Mouse (Mus musculus): ENCODE data around the gene Hoxa11. TPM values are rescaled to one million over a fixed set of nuclear protein-coding genes. Genes with fewer than 3 reads are reported as not detected.
A peak's percentile ranks its signal among the peaks of the same experiment; 100 is the strongest.

The Hoxa11 gene
- total RNA-seq, 2 experiments from 2014 or later: 1.5 to 4.0 TPM

- DNase-seq: peak; percentile 90
- intact Hi-C loops (cut with DNase I; ENCODE audit: low total_unique reads): loop anchor here (5.0 kb wide), 1 partner anchor 1054 kb away; no protein-coding TSS in a partner anchor
Measured at GRCm38 (mm10) chr6:52225612-52226568, 19.7 kb downstream of the Hoxa11 start.

GRCm38 (mm10) chr6:52224895-52225611 lies 20.6 kb downstream of the Hoxa11 start:
- intact Hi-C loops (cut with DNase I; ENCODE audit: low total_unique reads): loop anchor here (5.0 kb wide), 2 partner anchors 638 to 1053 kb away; no protein-coding TSS in a partner anchor
- no peak for DNase-seq

DNA sequence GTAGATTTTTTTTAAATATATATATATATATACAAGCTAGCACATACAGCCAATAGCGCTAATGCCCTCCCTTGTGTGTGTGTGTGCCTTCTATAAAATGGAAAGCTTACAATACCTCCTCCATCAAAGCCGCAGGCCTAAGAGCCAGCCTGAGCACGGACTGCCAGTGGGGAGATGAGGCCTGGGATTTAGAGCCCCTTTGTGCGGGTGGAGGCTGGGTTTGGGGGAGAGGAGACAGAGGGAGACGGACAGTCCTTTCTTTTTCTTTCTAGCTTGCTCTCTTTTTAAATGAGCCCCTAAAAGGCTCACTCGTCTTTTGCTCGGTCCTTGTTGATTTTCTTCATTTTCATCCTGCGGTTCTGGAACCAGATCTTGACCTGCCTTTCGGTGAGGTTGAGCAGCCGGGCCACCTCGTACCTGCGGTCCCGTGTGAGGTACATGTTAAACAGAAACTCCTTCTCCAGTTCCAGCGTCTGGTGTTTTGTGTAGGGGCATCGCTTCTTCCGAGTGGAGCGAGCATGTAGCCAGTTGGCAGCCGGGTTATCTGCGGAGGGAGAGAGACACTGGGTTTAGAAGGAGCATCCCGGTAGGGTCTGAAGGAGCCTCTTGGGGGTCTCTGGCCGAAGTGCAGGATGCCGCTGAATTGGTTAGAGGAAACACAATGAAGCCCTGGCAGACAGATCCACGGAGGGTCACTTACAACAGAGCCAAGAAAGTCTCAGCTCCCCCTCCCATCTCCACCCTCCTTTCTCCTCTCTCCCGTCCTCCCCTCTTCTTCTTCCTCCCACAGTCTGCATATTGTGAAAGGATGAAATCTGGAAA lies 21.5 kb downstream of the Hoxa11 start:
- DNase-seq: no peak

DNA sequence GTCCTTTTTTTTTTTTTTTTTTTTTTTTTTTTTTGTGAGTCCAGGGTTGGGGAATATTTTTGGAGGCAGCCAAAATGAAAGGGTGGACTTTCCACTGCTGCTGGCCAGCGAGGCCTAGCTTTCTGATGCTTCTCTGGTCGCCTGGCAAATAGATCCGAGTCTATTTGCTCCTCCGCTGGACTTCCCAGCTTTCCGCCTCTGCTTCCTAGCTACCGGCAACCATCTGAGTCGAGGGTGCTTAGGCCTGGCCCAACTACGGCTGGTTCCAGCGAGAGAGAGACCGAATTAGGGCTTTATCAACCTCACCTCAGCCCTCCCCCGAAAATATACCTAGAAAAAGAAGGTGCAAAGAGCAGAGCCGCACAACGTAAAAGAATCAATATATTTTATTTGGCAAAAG lies 22.9 kb downstream of the Hoxa11 start:
- DNase-seq: no peak
- intact Hi-C loops (cut with DNase I; ENCODE audit: low total_unique reads): loop anchor here (5.0 kb wide), 1 partner anchor 635 kb away; no protein-coding TSS in a partner anchor

More for the DNA sequence above, 21.5 kb downstream of the Hoxa11 start:
- intact Hi-C loops (cut with DNase I; ENCODE audit: low total_unique reads): loop anchor here (5.0 kb wide), 1 partner anchor 637 kb away; no protein-coding TSS in a partner anchor

DNA sequence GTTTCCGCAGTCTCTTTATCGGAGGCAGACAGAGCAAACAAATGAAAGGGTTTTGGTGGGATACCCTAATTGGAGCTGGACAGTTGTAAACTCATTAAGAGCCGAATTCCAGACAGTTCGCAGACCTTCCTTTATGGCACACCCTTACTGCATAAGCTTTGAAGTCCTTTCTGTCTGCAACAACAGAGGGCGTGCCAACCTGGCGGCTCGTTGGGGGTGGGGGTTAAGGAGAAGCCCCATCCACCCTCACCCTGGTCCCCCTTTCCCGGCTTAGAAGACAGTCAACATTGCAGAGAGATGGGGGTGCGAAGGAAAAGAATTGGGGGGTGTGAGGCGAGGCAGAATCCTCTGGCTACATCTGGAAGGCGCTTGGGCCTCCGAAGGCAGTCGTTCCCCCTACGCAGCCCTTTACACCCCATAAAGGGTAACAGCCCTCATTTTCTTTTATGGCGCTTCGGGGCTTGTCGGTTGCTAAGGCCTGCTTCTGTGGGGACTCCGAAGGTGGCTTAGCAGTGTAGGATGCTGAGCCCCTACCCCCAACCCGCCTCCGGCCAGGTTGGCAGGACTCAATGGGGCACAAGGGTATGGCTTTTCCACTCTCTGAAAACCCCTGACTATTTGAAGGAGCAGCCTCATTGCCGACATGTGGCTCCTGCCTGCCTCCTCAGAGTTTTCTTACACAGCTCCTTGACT lies 23.5 kb downstream of the Hoxa11 start:
- no peak for DNase-seq

DNA sequence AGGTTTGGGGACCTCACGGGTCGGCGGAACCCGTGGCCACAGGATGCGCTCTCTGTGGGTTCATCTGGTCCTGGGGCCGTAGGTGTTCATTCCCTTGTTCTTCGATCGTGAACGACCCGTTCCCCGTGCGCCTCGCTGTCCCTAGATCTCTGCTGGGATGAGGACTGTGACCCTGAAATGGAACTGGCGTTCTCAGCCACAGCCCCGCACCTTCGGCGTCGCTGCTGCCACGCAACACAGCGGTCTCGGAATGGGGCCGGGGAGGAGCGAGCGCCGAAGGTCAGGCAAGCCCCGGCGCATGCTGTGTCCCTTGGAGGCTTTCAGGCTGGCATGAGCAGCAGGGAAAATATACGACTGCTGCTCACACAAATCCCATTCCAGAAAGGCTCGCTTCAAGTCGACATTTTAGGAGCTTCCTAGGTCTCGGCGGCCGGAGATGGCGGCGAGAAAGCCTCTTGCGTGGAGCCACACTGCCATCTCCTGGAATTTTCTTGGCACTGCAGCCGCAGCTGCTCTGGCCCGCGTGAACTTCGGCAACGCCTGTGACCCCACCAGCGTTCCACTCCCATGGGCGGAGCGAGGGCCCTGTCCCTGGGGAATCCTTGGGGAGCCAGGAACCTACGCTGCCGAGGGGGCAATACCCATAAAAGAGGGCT lies 24.1 kb downstream of the Hoxa11 start, which contains the start of gene Hoxa7:
TSS of gene Hoxa7 (minus strand) at position 518 of the 656 bp plus-strand sequence.
- intact Hi-C loops (cut with DNase I; ENCODE audit: low total_unique reads): loop anchor here (5.0 kb wide), 1 partner anchor 634 kb away; no protein-coding TSS in a partner anchor
- DNase-seq: peak; percentile 89

More for the DNA sequence above, 23.5 kb downstream of the Hoxa11 start:
- intact Hi-C loops (cut with DNase I; ENCODE audit: low total_unique reads): loop anchor here (5.0 kb wide), 1 partner anchor 635 kb away; no protein-coding TSS in a partner anchor

DNA sequence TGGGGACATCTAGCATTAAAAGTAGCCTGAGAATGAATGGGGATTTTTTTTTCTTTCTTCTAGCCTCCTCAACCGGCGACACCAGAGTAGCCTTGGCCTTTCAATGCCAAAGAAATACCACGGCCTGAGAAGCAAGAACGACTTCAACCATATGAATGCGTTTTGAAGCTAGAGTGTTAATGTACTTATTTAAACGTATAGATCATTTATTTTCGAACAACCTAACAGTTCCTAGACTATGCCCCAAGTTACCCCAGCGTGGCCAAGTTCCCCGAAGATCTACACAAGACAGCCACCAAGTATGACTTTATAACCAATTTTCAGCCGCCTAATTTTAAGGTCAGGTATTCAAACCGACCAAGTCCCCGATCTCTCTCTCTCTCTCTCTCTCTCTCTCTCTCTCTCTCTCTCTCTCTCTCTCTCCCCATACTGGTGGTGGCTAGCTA lies 24.7 kb downstream of the Hoxa11 start:
- intact Hi-C loops (cut with DNase I; ENCODE audit: low total_unique reads): loop anchor here (1.0 to 5.0 kb wide), 2 partner anchors 50 to 634 kb away; no protein-coding TSS in a partner anchor
- no peak for DNase-seq

- DNase-seq: no peak
- intact Hi-C loops (cut with DNase I; ENCODE audit: low total_unique reads): loop anchor here (1.0 to 5.0 kb wide), 2 partner anchors 49 to 633 kb away; no protein-coding TSS in a partner anchor
Measured at GRCm38 (mm10) chr6:52220003-52220864, 25.4 kb downstream of the Hoxa11 start.

GRCm38 (mm10) chr6:52219234-52219942 lies 26.2 kb downstream of the Hoxa11 start:
- intact Hi-C loops (cut with DNase I; ENCODE audit: low total_unique reads): no loop called here
- DNase-seq: no peak

- intact Hi-C loops (cut with DNase I; ENCODE audit: low total_unique reads): no loop called here
- no peak for DNase-seq
Measured at GRCm38 (mm10) chr6:52218643-52219215, 26.9 kb downstream of the Hoxa11 start.

GRCm38 (mm10) chr6:52217895-52218642 lies 27.5 kb downstream of the Hoxa11 start:
- intact Hi-C loops (cut with DNase I; ENCODE audit: low total_unique reads): no loop called here
- no peak for DNase-seq

GRCm38 (mm10) chr6:52217459-52217768 lies 28.2 kb downstream of the Hoxa11 start:
- DNase-seq: peak; percentile 86
- intact Hi-C loops (cut with DNase I; ENCODE audit: low total_unique reads): no loop called here

DNA sequence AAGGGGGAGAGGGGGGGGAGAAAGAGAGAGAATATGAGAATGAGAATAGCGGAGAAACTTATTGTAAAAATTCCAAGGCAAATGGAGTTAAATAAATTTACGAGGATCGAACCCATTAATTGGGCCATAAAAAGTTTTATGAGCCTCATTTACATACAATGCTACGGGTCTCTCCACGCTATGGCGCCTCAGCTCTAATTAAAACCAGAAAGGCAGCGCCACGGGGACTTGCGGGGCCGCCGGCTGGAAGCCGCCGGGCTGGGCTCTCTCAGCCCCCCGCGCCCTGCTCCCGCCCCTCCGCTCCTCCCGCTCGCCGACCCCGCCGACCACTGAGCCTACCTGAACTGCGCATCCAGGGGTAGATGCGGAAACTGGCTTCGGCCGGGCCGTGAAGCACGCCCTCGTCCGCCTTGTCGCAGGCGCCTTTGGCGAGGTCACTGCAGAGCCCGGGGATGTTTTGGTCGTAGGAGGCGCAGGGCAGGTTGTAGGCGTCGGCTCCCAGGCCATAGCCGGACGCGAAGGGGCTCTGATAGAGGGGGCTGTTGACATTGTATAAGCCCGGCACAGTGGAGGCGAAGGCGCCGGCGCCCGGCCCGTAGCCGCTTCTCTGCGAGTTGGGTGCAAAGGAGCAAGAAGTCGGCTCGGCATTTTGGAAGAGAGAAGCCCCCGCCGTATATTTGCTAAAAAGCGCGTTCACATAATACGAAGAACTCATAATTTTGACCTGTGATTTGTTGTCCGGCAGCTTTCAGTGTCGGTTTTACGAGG lies 28.7 kb downstream of the Hoxa11 start:
- no peak for DNase-seq
- intact Hi-C loops (cut with DNase I; ENCODE audit: low total_unique reads): no loop called here

DNA sequence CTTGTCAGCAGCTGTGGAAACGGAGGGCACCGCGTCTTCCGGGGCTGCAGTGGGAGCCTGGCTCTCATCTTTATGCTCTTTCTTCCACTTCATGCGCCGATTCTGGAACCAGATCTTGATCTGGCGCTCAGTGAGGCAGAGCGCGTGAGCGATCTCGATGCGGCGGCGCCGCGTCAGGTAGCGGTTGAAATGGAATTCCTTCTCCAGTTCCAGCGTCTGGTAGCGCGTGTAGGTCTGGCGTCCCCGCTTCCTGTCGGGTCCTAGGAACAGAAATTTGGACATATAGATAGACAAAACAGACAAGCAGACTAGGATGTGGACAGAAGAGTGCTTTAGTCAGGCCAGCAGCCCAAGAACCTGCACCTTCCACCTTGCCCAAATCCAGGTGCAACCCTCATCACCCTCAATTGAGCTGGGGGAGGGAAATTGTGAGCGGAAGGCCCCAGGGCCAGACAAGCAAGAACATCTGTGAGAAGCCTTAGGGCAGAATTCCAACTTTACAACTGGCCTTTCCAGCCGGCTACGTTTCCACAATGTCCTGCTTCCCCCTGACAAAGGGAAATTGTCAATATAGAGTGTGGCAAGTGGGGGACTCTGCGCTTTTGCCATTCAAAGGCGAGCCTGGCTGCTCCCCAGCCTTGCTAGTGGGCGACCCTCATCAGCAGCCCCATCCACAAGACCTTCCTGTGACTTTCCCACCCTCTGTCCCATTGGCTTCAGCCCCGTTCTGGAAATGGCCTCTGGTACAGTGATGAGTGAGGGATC lies 29.7 kb downstream of the Hoxa11 start:
- intact Hi-C loops (cut with DNase I; ENCODE audit: low total_unique reads): no loop called here
- DNase-seq: no peak

Data from gastrocnemius, postnatal 14 days (tissue).